Mouse (Mus musculus) macrophage (primary cell): ENCODE measurements around the gene Rsph9. TPM values are rescaled to one million over a fixed set of nuclear protein-coding genes. Genes with fewer than 3 reads are reported as not detected.

ENCODE experiments used
- H3K27ac ChIP-seq: fragments of 350-480 bp; formaldehyde crosslinking; 2 replicates; pipeline ENCODE4 v1.9.0; 2021
- H3K36me3 ChIP-seq: fragments of 350-480 bp; formaldehyde crosslinking; 2 replicates; pipeline ENCODE4 v1.9.0; 2021; ENCODE audit errors: inconsistent target
- H3K4me3 ChIP-seq: fragments of 350-480 bp; formaldehyde crosslinking; 2 replicates; pipeline ENCODE4 v1.9.0; 2021; ENCODE audit errors: inconsistent target
- H3K79me2 ChIP-seq: fragments of 350-480 bp; formaldehyde crosslinking; 2 replicates; pipeline ENCODE4 v1.9.0; 2021; ENCODE audit errors: inconsistent target
- WGBS: methylation state at CpG from one replicate; pipeline ENCODE4 v1.1.7; 2026; ENCODE audit warnings: inconsistent platforms; ENCODE audit not compliant: missing documents; 5-methylcytosine and 5-hydroxymethylcytosine counted together
- polyA plus RNA-seq: library from polyadenylated mRNA; stranded (reverse); fragments of 250-400 nt; gene quantifications from 3 replicates; pipeline ENCODE4 v1.2.4, GENCODE M21; 2018; ENCODE audit warnings: inconsistent platforms
- total RNA-seq, 78 experiments: library from RNA; depleted of rRNA; stranded (reverse); fragments of 250-400 nt; gene quantifications; 1 replicate in 9 of 78; 2 replicates in 24 of 78; 3 replicates in 43 of 78; 4 replicates in 2 of 78; pipeline ENCODE4 v1.2.4; 2018; ENCODE audit warnings: inconsistent platforms in 56 of 78

Rsph9 gene
- 1 to 10 TPM in 20 of 26 experiments, under 1 TPM in 1, not detected in 5; 0.86 to 6.0 (median 3.1) TPM for total RNA-seq (2018; cell fraction: chromatin; rRNA removed)
- 1 to 10 TPM; 2.8 to 7.9 (median 4.8) TPM for total RNA-seq (2018; cell fraction: cytosol; rRNA removed)
- total RNA-seq (2018; cell fraction: nucleus; rRNA removed), result 1 to 10 TPM in 24 of 26 experiments, under 1 TPM in 2; 0.92 to 6.7 (median 3.0) TPM
- polyA plus RNA-seq, result 0.99 to 5.6 TPM (median 1.8 TPM) in 3 replicates

DNA sequence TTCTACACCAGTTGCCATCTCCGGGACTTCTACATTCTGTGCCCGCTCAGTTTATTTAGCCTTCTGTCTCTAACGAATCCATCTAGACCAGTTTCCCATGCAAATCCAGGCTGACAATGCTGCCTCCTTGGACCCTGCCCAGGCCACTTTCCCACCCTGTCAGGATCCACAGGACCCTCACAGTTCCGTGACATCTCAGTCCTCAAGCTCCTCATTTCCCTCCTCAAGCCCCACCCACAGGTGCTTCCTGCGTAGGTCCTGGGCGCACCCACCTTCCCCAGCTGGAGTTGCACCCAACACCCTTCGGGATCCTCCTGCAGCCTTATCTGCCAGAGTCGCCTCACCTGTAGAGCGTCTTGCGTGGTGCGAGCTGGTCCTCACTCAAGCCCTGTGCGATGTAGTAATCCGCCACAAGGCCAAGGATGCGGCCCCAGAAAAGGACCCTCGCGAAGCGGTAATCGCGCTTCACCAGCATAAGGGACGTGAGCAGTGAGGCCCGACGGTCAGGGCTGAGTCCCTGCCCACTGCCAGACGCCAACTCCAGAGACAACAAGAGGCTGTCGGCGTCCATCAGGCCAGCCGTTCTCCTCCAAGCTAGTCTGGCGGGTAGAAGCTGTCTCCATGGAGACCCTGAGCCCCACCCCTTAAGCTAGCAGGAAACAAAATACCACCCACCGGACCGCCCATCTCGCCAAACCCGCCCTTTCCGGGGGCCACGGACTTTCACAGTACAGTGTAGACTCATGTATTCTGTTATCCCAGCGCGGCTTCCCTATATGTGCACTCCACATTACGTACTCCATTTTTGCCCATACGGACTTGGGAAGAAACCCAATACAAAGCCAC, at the start of gene Rsph9:
TSS of gene Rsph9 (minus strand) at position 639 of the 846 bp plus-strand sequence.
- Histone ChIP-seq H3K79me2 (peaks cover 11% of the 10 kb centered on the region; the same call in 1 of the 2 replicates), H3K36me3 (peaks cover 23% of the 10 kb centered on the region), H3K27ac (peak within 1 kb of the TSS; percentile 31; the same call in 1 of the 2 replicates), H3K4me3 (peak within 1 kb of the TSS; percentile 21; the same call in 1 of the 2 replicates)
- 17% methylated on average over 37 of the region's 37 CpGs for WGBS

DNA sequence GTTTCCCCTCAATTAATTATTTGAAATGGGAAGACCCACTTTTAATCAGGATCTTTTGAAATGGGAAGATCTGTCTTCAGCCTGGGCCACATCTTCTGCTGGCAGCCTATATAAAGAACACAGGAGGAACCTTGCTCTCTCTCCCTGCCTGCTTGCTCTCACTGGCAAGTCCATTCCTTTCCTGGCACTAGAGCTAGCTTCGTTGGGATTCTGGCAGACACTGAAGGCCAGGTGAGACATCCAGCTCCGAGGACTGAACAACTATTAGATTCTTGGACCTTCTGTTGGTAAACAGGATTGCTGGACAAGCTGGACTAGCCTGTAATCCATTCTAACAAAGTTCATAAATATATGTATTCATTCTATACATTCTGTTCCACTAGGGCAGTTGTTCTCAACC, 44.8 kb upstream of the Rsph9 start:
- 100% methylated on average over 2 of the region's 2 CpGs for WGBS
- H3K27ac ChIP-seq, result no peak overlapping the region
- H3K36me3 ChIP-seq, result peaks cover 13% of the 10 kb centered on the region; the same call in 1 of the 2 replicates
- no peaks in the 10 kb centered on the region; the same call in 1 of the 2 replicates for H3K79me2 ChIP-seq
- no peak overlapping the region for H3K4me3 ChIP-seq

DNA sequence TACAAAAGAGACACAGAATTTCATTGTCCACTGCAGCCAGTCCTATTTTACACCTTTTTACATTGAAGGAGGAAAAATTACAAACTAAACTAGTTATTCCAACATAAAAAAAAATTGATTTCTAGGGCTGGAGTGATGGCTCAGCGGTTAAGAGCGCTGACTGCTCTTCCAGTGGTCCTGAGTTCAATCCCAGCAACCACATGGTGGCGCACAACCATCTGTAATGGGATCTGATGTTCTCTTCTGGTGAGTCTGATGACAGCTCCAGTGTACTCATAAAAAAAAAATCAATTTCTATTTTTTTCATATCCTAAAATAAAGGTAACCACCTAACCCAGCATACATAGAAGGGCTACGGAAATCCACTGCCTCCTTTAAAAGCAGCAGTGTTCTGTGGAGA, 38.3 kb upstream of the Rsph9 start:
- H3K4me3 ChIP-seq, result no peak overlapping the region
- no peak overlapping the region for H3K27ac ChIP-seq
- no peaks in the 10 kb centered on the region for H3K79me2 ChIP-seq
- WGBS, result 90% methylated on average over 4 of the region's 4 CpGs
- peaks cover 9% of the 10 kb centered on the region; the same call in 1 of the 2 replicates for H3K36me3 ChIP-seq

DNA sequence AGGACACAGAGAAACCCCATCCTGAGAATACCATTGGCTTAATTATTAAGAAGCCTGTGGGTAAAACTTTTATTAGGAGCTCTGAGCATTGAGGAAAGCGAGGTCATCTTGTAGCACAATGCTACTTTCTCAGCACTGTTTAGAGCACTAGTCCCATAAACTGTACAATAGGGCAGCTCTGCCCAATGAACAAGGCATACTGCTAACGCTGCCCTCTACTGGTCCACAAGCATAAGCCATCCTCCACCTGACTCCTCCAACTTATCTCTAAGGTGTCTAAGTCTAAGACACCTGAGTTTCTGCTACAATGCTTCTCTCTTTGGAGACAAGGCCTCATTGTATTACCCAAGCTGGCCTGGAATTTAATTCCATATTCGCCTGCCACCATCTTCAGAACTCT, 26.5 kb upstream of the Rsph9 start:
- H3K27ac ChIP-seq, result no peak overlapping the region
- H3K36me3 ChIP-seq, result peaks cover 45% of the 10 kb centered on the region
- 92% methylated on average over 3 of the region's 3 CpGs for WGBS
- H3K79me2 ChIP-seq, result no peaks in the 10 kb centered on the region
- no peak overlapping the region for H3K4me3 ChIP-seq

DNA sequence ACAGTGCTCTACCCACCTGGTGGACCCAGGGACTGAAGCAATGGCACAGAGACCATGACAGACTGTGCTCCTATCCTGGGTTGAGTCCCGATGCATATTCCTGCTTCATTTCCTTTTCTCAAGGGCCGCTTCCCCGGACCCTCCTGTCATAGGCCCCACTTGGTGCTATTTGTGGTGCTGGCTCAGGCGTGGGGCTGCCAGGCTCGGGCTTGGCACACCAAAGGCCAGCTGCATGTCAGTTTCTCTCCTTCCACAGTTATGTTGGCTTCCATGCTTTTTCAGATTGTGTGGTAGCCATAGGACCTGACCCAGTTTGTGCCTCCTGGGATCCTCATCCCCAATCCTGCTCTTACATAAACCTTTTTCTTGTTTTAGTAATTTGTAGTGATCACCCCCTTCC, 24.8 kb upstream of the Rsph9 start:
- no peak overlapping the region for H3K27ac ChIP-seq

DNA sequence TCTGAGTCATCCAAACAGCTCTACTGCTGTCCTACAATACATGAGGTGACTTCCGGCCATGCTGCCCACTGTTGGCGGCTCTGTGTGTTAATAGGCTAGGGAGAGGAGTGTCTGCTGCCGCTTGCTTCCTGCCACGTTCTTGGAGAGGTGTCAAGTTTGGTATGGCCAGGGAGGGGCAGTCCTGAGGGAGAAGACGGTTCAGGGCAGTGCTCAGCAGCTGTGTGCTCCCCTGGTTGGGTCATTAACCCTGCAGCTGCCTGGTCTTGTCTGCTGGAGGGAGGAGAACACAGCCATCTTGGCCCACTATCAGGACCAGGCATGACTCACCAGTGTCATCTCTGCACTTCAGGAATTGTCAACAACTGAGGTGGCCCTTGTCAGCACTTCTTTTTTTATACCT, 24.3 kb upstream of the Rsph9 start:
- 56% methylated on average over 5 of the region's 5 CpGs for WGBS
- Histone ChIP-seq H3K36me3 (peaks cover 58% of the 10 kb centered on the region), H3K27ac (no peak overlapping the region), H3K4me3 (no peak overlapping the region), H3K79me2 (peaks cover 15% of the 10 kb centered on the region)

More for the DNA sequence above, 24.8 kb upstream of the Rsph9 start:
- Histone ChIP-seq H3K4me3 (no peak overlapping the region), H3K79me2 (peaks cover 11% of the 10 kb centered on the region), H3K36me3 (peaks cover 58% of the 10 kb centered on the region)
- WGBS, result 88% methylated on average over 5 of the region's 5 CpGs

DNA sequence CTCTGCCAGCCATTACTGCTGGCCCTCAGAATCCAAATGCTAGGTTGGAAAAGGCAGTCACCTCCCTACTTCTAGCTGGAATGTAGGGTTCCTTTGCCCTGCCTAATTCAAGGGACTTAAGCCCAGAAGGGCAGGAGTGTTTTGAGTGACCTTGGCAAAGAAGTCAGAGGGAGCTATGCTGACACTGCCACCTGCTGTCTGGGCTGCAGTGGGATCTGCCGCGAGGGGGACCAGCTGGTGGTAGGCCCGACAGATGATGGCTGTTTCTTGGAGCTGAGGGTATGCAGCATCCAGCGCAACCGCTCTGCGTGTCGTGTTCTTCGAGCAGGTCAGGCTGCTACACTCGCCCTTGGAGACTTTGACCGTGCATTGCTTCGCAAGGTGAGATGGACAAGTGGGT, 23.0 kb upstream of the Rsph9 start:
- 90% methylated on average over 11 of the region's 11 CpGs for WGBS
- Histone ChIP-seq H3K36me3 (peaks cover 58% of the 10 kb centered on the region), H3K79me2 (peaks cover 26% of the 10 kb centered on the region), H3K27ac (no peak overlapping the region), H3K4me3 (no peak overlapping the region)

DNA sequence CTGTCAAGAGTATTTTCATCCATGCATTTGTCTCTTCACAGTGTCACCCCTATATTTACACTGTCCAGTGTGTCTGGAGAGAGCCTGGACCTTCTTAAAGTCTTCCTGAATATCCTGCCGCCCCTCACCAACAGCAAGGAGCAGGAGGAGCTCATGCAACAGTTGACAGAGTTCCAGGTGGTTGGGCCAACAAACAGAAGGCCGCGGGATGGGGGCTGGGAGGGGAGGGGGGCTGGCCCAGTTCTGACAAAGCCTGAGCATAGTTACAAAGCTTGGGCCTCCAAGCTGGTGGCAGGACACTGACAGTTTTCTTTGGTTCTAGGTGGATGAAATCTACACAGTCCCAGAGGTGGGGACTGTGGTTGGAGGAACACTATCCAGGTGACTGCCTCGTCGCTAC, 22.3 kb upstream of the Rsph9 start:
- Histone ChIP-seq H3K4me3 (no peak overlapping the region), H3K79me2 (peaks cover 33% of the 10 kb centered on the region), H3K27ac (no peak overlapping the region), H3K36me3 (peaks cover 58% of the 10 kb centered on the region)
- WGBS, result 90% methylated on average over 5 of the region's 5 CpGs

DNA sequence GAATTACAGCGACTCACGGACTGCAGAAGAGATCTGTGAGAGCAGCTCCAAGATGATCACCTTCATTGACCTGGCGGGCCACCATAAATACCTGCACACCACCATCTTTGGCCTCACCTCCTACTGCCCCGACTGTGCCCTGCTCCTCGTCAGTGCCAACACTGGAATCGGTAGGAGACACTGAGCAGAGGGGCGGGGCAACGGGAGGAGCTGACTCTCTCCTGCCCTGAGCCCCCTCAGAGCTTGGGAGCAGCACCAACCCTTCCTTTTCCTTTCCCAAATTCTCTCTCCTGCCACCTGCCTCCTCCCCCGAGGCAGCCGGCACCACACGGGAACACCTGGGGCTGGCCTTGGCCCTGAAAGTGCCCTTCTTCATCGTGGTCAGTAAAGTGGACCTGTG, 21.4 kb upstream of the Rsph9 start:
- peaks cover 36% of the 10 kb centered on the region for H3K79me2 ChIP-seq
- WGBS, result 93% methylated on average over 11 of the region's 12 CpGs
- H3K4me3 ChIP-seq, result no peak overlapping the region
- H3K36me3 ChIP-seq, result peaks cover 58% of the 10 kb centered on the region
- no peak overlapping the region for H3K27ac ChIP-seq

DNA sequence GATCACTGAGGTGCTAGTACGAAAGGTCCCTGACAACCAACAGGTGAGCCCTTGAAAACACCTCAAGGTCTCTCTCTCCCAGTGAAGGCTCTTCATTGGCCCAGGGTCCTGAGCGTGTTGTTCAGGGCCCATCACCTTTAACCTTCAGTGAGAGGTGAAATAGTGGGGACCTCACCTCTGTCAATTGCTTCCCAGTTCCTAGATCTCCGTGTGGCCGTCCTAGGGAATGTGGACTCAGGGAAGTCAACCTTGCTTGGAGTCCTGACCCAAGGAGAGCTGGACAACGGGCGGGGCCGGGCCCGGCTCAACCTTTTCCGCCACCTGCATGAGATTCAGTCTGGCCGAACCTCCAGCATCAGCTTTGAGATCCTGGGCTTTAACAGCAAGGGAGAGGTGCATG, 20.8 kb upstream of the Rsph9 start:
- peaks cover 55% of the 10 kb centered on the region for H3K36me3 ChIP-seq
- WGBS, result 97% methylated on average over 10 of the region's 10 CpGs

DNA sequence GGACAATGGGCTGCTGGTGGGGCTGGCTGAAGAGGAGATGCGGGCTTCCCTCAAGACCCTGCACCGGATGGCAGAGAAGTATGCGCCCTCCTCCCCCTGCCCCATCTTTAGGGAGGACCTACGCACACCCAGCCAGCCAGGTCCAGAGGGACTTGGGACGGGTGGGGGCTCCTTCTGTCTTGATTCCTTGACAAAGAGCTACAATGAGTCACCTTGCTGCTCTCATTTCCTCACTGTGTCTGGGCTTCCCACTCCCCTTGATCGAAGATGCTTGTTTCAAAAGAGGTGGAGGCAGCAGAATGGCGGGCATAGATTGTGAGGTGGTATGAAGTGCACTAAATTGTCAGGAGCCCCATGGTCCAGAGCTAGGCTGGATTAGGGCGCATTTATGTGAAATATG, 20.3 kb upstream of the Rsph9 start:
- 97% methylated on average over 8 of the region's 8 CpGs for WGBS
- H3K79me2 ChIP-seq, result peaks cover 36% of the 10 kb centered on the region
- H3K36me3 ChIP-seq, result peaks cover 50% of the 10 kb centered on the region
- no peak overlapping the region for H3K4me3 ChIP-seq
- no peak overlapping the region for H3K27ac ChIP-seq

More for the DNA sequence above, 20.8 kb upstream of the Rsph9 start:
- peaks cover 36% of the 10 kb centered on the region for H3K79me2 ChIP-seq
- no peak overlapping the region for H3K4me3 ChIP-seq
- H3K27ac ChIP-seq, result no peak overlapping the region

DNA sequence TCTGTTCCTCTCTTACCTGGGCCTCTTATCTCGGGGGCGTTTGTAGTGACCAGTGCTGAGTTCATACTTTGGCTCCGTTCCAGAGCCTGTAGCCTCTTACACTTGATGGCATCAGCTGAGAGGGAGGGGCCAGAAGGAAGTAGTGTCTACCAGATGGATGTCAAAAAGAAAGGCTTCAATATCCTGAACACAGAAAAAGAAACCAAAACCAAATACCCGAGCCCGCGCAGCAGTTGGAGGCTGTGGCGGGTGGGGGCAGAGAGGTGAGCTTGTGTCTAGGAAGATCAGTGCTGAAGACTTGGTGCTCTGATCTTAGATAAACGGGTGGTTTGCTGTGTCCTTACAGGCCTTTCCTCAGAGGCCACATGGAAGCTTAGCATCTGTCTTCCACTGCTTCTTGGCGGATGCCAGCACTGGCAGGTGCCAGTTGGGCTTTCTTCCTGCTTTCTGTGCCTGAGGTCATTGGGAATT, 19.0 kb upstream of the Rsph9 start:
- Histone ChIP-seq H3K4me3 (peak overlapping the region; percentile 98), H3K27ac (peak overlapping the region; percentile 80), H3K79me2 (peaks cover 36% of the 10 kb centered on the region), H3K36me3 (peaks cover 37% of the 10 kb centered on the region)
- WGBS, result 5% methylated on average over 9 of the region's 9 CpGs

DNA sequence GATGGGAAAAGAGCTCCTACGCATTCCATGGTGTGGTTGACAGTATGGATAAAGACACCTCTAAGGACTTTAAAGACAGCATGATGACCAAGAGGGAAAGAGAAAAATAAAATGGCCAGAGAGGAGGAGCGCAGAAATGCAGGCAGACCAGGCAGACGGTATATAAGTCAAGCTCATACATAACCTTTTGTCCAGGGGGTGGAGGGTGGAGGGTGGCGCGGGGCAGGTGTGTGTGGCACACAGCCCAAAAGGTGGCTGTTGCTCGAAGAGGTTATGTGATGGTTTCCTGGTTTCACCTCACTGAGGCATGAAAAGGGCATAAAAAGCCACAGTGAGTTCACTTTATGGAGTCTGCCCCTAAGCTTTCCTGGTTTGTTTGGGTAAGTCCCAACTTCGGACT, 18.5 kb upstream of the Rsph9 start:
- Histone ChIP-seq H3K36me3 (peaks cover 33% of the 10 kb centered on the region), H3K4me3 (peak overlapping the region; percentile 98), H3K79me2 (peaks cover 36% of the 10 kb centered on the region), H3K27ac (peak overlapping the region; percentile 80)
- WGBS, result 58% methylated on average over 7 of the region's 7 CpGs

DNA sequence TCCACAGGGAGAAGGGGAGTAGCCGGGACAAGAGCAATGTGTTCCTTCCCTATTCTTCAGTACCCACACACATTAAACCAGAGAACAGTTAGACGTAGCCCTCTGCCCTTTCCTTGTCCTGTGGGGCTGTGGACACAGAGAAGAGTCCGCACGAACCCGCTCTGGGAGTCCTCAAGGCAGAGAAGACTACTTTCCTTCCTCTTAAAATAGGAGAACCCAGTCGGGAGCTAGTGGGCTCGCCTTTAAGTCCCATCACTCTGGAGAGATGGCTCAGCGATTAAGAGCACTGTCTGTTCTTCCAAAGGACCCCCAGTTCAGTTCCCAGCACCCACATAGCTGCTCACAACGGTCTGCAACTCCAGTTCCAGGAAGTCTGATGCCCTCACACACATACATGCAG, 17.7 kb upstream of the Rsph9 start:
- peak overlapping the region; percentile 80 for H3K27ac ChIP-seq
- peaks cover 24% of the 10 kb centered on the region for H3K36me3 ChIP-seq
- H3K79me2 ChIP-seq, result peaks cover 36% of the 10 kb centered on the region
- H3K4me3 ChIP-seq, result peak overlapping the region; percentile 98
- 42% methylated on average over 9 of the region's 9 CpGs for WGBS

DNA sequence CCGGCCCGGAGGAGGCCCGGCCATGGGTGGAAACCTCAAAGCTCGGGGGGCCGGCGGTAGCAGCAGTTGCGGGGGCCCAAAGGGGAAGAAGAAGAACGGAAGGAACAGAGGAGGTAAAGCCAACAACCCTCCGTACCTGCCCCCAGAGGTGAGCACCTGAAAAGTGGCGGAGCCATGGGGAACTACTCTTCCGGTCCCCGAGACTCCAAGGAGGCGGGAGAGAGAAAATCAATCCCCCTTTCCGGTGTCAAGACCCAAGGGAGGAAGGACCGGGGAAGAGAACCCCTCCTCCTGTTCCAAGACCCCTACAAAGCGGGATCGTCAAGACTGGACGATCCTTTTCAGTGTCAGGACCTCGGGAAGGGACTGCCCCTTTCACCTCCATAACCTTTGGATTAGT, 17.2 kb upstream of the Rsph9 start:
- Histone ChIP-seq H3K36me3 (peaks cover 19% of the 10 kb centered on the region), H3K4me3 (peak overlapping the region; percentile 98), H3K27ac (peak overlapping the region; percentile 80), H3K79me2 (peaks cover 36% of the 10 kb centered on the region)
- under 1% methylated on average over 17 of the region's 19 CpGs for WGBS
